In genomic region chr10:102622583-102623008, GRCm38 (mm10) we compare ENCODE assay signal across 15 mouse cellular contexts.
DNase-seq lines count a peak whose midpoint lies in the region; ATAC-seq and TF ChIP-seq lines count a peak whose summit lies in the region.
"Had no signal": no experiment of that assay in that cellular context is flagged by ENCODE, and none has a peak within 500 bp of the region (broad histone marks: within the 10 kb centered on the region; RNA-seq: fewer than 3 reads in every experiment).

No protein-coding gene starts in this region.

- no peaks in the 10 kb centered on the region for H3K27me3 ChIP-seq in hindbrain, postnatal 0 days (ENCODE audit: insufficient read depth, low read length)
- no peaks in the 10 kb centered on the region for H3K27me3 ChIP-seq in hindbrain, embryonic 11.5 days (ENCODE audit: control insufficient read depth, insufficient read depth, low read length)
- H3K27me3 ChIP-seq in liver, embryonic 11.5 days (replicated peaks; ENCODE audit: control insufficient read depth, insufficient read depth, low read length): no peaks in the 10 kb centered on the region
- H3K27me3 ChIP-seq: CH12.LX; embryonic facial prominence, embryonic 12.5 days; forebrain, embryonic 12.5 days; liver, embryonic 13.5 days; midbrain, embryonic 12.5 days had no signal

- TF ChIP-seq CTCF in hindbrain, postnatal 0 days (IDR thresholded peaks at IDR 0.05; ENCODE audit: low read depth): peak; percentile 20; the same call in 1 of the 2 replicates

- no peaks in the 10 kb centered on the region for H3K9me3 ChIP-seq in hindbrain, postnatal 0 days (ENCODE audit: low read length)
- H3K9me3 ChIP-seq in hindbrain, embryonic 11.5 days (ENCODE audit: control insufficient read depth, low read length): no peaks in the 10 kb centered on the region
- H3K9me3 ChIP-seq in liver, embryonic 11.5 days (ENCODE audit: control insufficient read depth, low read length): no peaks in the 10 kb centered on the region
- H3K9me3 ChIP-seq: embryonic facial prominence, embryonic 12.5 days; forebrain, embryonic 12.5 days; liver, embryonic 13.5 days; midbrain, embryonic 12.5 days had no signal

- no peak overlapping the region for H3K9ac ChIP-seq in hindbrain, postnatal 0 days (replicated peaks; ENCODE audit: low read length)
- H3K9ac ChIP-seq in hindbrain, embryonic 11.5 days (ENCODE audit: low read depth, low read length): no peak overlapping the region
- H3K9ac ChIP-seq in liver, embryonic 11.5 days (ENCODE audit: low read depth, low read length): no peak overlapping the region
- H3K9ac ChIP-seq: embryonic facial prominence, embryonic 12.5 days; forebrain, embryonic 12.5 days; liver, embryonic 13.5 days; midbrain, embryonic 12.5 days had no signal

- ATAC-seq in hindbrain, postnatal 0 days: no peak
- ATAC-seq in hindbrain, embryonic 11.5 days (ENCODE audit: low FRiP score): no peak
- ATAC-seq in megakaryocyte, adult 5-6 weeks (ENCODE audit: poor library complexity, severe bottlenecking): peak; percentile 23
- no peak for ATAC-seq in liver, embryonic 11.5 days (replicated peaks; ENCODE audit: low FRiP score)

- WGBS in hindbrain, postnatal 0 days: 67% methylated on average over 2 of the region's 2 CpGs
- 79% methylated on average over 2 of the region's 2 CpGs for WGBS in hindbrain, embryonic 11.5 days
- 55% methylated on average over 2 of the region's 2 CpGs for WGBS in liver, embryonic 11.5 days

- no peak overlapping the region for H3K27ac ChIP-seq in hindbrain, postnatal 0 days
- H3K27ac ChIP-seq in hindbrain, embryonic 11.5 days (ENCODE audit: low read depth, low read length): no peak overlapping the region
- H3K27ac ChIP-seq in liver, embryonic 11.5 days (ENCODE audit: low read depth, low read length): no peak overlapping the region
- H3K27ac ChIP-seq: embryonic facial prominence, embryonic 12.5 days; forebrain, embryonic 12.5 days; liver, embryonic 13.5 days; midbrain, embryonic 12.5 days had no signal

- DNase-seq in hindbrain, postnatal 0 days (ENCODE audit: low spot score): no peak
- DNase-seq in hindbrain, embryonic 11.5 days (ENCODE audit: low spot score): no peak
- peak; percentile 56 for DNase-seq in 3T3-L1 (ENCODE audit: low read depth, low spot score)
- DNase-seq in Muller cell, postnatal 12 days (ENCODE audit: inconsistent ontology term): peak; percentile 57
- DNase-seq in liver, embryonic 11.5 days (ENCODE audit: low spot score): no peak
- no peak for DNase-seq in right cerebral cortex, postnatal 25 days
- DNase-seq: adrenal gland, adult 2 months; cerebellum, adult 9-10 months; liver, embryonic 13.5 days; lung, postnatal 14 days had no signal

- no peaks in the 10 kb centered on the region for H3K36me3 ChIP-seq in hindbrain, postnatal 0 days (ENCODE audit: insufficient read depth, low read length)
- H3K36me3 ChIP-seq in hindbrain, embryonic 11.5 days (ENCODE audit: control insufficient read depth, insufficient read depth, low read length): no peaks in the 10 kb centered on the region
- no peaks in the 10 kb centered on the region for H3K36me3 ChIP-seq in liver, embryonic 11.5 days (ENCODE audit: control insufficient read depth, insufficient read depth, low read length)
- H3K36me3 ChIP-seq: embryonic facial prominence, embryonic 12.5 days; forebrain, embryonic 12.5 days; liver, embryonic 13.5 days; midbrain, embryonic 12.5 days had no signal

- no peaks in the 10 kb centered on the region for H3K4me1 ChIP-seq in hindbrain, postnatal 0 days (ENCODE audit: insufficient read depth, low read length)
- H3K4me1 ChIP-seq in hindbrain, embryonic 11.5 days (replicated peaks; ENCODE audit: control insufficient read depth, insufficient read depth, low read length): no peaks in the 10 kb centered on the region
- H3K4me1 ChIP-seq in liver, embryonic 11.5 days (replicated peaks; ENCODE audit: control insufficient read depth, insufficient read depth, low read length): no peaks in the 10 kb centered on the region
- H3K4me1 ChIP-seq: embryonic facial prominence, embryonic 12.5 days; forebrain, embryonic 12.5 days; liver, embryonic 13.5 days; midbrain, embryonic 12.5 days had no signal

- H3K4me3 ChIP-seq in hindbrain, postnatal 0 days (ENCODE audit: low read length): no peak overlapping the region
- no peak overlapping the region for H3K4me3 ChIP-seq in hindbrain, embryonic 11.5 days (ENCODE audit: low read depth, low read length)
- no peak overlapping the region for H3K4me3 ChIP-seq in liver, embryonic 11.5 days (ENCODE audit: low read depth, low read length)
- H3K4me3 ChIP-seq: embryonic facial prominence, embryonic 12.5 days; forebrain, embryonic 12.5 days; liver, embryonic 13.5 days; midbrain, embryonic 12.5 days had no signal

- H3K4me2 ChIP-seq in hindbrain, postnatal 0 days (ENCODE audit: low read depth, low read length): no peak overlapping the region
- no peak overlapping the region for H3K4me2 ChIP-seq in hindbrain, embryonic 11.5 days (replicated peaks; ENCODE audit: low read depth, low read length)
- H3K4me2 ChIP-seq in liver, embryonic 11.5 days: no peak overlapping the region
- H3K4me2 ChIP-seq: embryonic facial prominence, embryonic 12.5 days; forebrain, embryonic 12.5 days; liver, embryonic 13.5 days; midbrain, embryonic 12.5 days had no signal

Comparison
In these comparisons a context has a peak if more than half of its experiments do, and no peak if none do; other contexts are left out.
1. DNase-seq: peak in 3T3-L1 (single experiment) and Muller cell, postnatal 12 days (single experiment); none in hindbrain, postnatal 0 days (single experiment), hindbrain, embryonic 11.5 days (single experiment), liver, embryonic 11.5 days (single experiment) and right cerebral cortex, postnatal 25 days (single experiment).